Mouse (Mus musculus) myocyte (in vitro differentiated cells): ENCODE measurements at regions not wholly inside any gene's neighbourhood (a gene's known extent, or its start where the extent isn't known, plus 50 kb on each side); places are given as distances from the start of the nearest gene placed in this dataset.

Source experiments
- H3K27me3 ChIP-seq: one replicate; pipeline ENCODE4 v1.6.1; 2011; ENCODE audit not compliant: control insufficient read depth, insufficient read depth, insufficient read length
- H3K36me3 ChIP-seq: one replicate; pipeline ENCODE4 v1.6.1; 2011; ENCODE audit not compliant: control insufficient read depth, insufficient read depth
- H3K4me2 ChIP-seq: one replicate; pipeline ENCODE4 v1.6.1; 2011; ENCODE audit warnings: low read depth, control low read depth
- H3K4me3 ChIP-seq: one replicate; pipeline ENCODE4 v1.5.1; 2011; ENCODE audit warnings: mild to moderate bottlenecking, control low read depth, moderate library complexity
- H3K79me2 ChIP-seq: one replicate; pipeline ENCODE4 v1.6.1; 2011; ENCODE audit not compliant: control insufficient read depth, insufficient read depth
- H3ac ChIP-seq: one replicate; pipeline ENCODE4 v1.6.1; 2011; ENCODE audit not compliant: control insufficient read depth, insufficient read length
- CEBPB ChIP-seq: IDR thresholded peaks from 2 replicates; pipeline ENCODE4 v1.6.1; 2011; ENCODE audit warnings: mild to moderate bottlenecking, moderate library complexity; ENCODE audit not compliant: poor library complexity, insufficient read depth, severe bottlenecking
- E2F4 ChIP-seq: IDR thresholded peaks from one replicate; pipeline ENCODE4 v1.6.1; 2011; ENCODE audit warnings: mild to moderate bottlenecking, control low read depth, moderate library complexity; ENCODE audit not compliant: insufficient read depth
- MAX ChIP-seq: IDR thresholded peaks from one replicate; pipeline ENCODE4 v1.6.1; 2011; ENCODE audit warnings: low read depth, mild to moderate bottlenecking, control low read depth
- MYOD1 ChIP-seq, 3 experiments: IDR thresholded peaks; one replicate each; pipeline ENCODE4 v1.6.1; 2011; ENCODE audit warnings: control low read depth in 2 of 3, low read depth in 2 of 3, mild to moderate bottlenecking in 2 of 3, moderate library complexity in 1 of 3; ENCODE audit not compliant: insufficient read length in 2 of 3, control insufficient read depth in 1 of 3
- MYOG ChIP-seq, 3 experiments: IDR thresholded peaks; one replicate each; pipeline ENCODE4 v1.6.1; 2011; ENCODE audit warnings: control low read depth in 2 of 3, low read depth in 2 of 3, mild to moderate bottlenecking in 2 of 3; ENCODE audit not compliant: insufficient read length in 2 of 3, control insufficient read depth in 1 of 3, insufficient read depth in 1 of 3
- POLR2A ChIP-seq: IDR thresholded peaks from one replicate; pipeline ENCODE4 v1.6.1; 2011; ENCODE audit warnings: low read depth, mild to moderate bottlenecking, control low read depth, moderate library complexity; ENCODE audit not compliant: insufficient read length
- POLR2AphosphoS2 ChIP-seq: IDR thresholded peaks from one replicate; pipeline ENCODE4 v1.6.1; 2011; ENCODE audit warnings: low read depth, control low read depth; ENCODE audit not compliant: insufficient read length
- REST ChIP-seq: IDR thresholded peaks from one replicate; pipeline ENCODE4 v1.6.1; 2011; ENCODE audit warnings: mild to moderate bottlenecking, control low read depth, moderate library complexity; ENCODE audit not compliant: insufficient read depth, insufficient read length
- SRF ChIP-seq: IDR thresholded peaks from one replicate; pipeline ENCODE4 v1.6.1; 2011; ENCODE audit warnings: low read depth; ENCODE audit not compliant: control insufficient read depth, insufficient read length
- TCF12 ChIP-seq: IDR thresholded peaks from one replicate; pipeline ENCODE4 v1.6.1; 2011; ENCODE audit warnings: mild to moderate bottlenecking, control low read depth; ENCODE audit not compliant: poor library complexity, insufficient read depth, severe bottlenecking
- TCF3 ChIP-seq: IDR thresholded peaks from one replicate; pipeline ENCODE4 v1.6.1; 2011; ENCODE audit warnings: low read depth, control low read depth; ENCODE audit not compliant: insufficient read length
- USF1 ChIP-seq: IDR thresholded peaks from one replicate; pipeline ENCODE4 v1.6.1; 2011; ENCODE audit warnings: low read depth, mild to moderate bottlenecking, control low read depth, moderate library complexity

- TF ChIP-seq MAX (no peak), USF1 (no peak), POLR2AphosphoS2 (no peak), TCF12 (no peak), MYOD1 (IDR thresholded peaks at IDR 0.05; ENCODE audit: control insufficient read depth in 1 of 3, insufficient read length in 2 of 3, low read depth in 2 of 3) (no peak), CEBPB (no peak), E2F4 (no peak), REST (no peak), TCF3 (no peak), MYOG (IDR thresholded peaks at IDR 0.05; ENCODE audit: control insufficient read depth in 1 of 3, insufficient read depth in 1 of 3, insufficient read length in 2 of 3, low read depth in 2 of 3) (no peak), SRF (no peak), POLR2A (no peak)
- no peak overlapping the region for H3K4me3 ChIP-seq
- H3K36me3 ChIP-seq: no peaks in the 10 kb centered on the region
- H3K27me3 ChIP-seq: no peaks in the 10 kb centered on the region
- H3K79me2 ChIP-seq: no peaks in the 10 kb centered on the region
- no peak overlapping the region for H3ac ChIP-seq
- H3K4me2 ChIP-seq: no peak overlapping the region
Observed at GRCm38 (mm10) chr13:33558927-33559326, 74.3 kb downstream of the Serpinb9g start.

- Histone ChIP-seq H3K79me2 (no peaks in the 10 kb centered on the region), H3K36me3 (no peaks in the 10 kb centered on the region), H3K4me2 (no peak overlapping the region), H3ac (no peak overlapping the region), H3K27me3 (no peaks in the 10 kb centered on the region), H3K4me3 (no peak overlapping the region)
- TF ChIP-seq REST (no peak), POLR2AphosphoS2 (no peak), SRF (no peak), CEBPB (no peak), USF1 (no peak), POLR2A (no peak), TCF3 (no peak), MYOD1 (IDR thresholded peaks at IDR 0.05; ENCODE audit: control insufficient read depth in 1 of 3, insufficient read length in 2 of 3, low read depth in 2 of 3) (no peak), TCF12 (no peak), E2F4 (no peak), MYOG (IDR thresholded peaks at IDR 0.05; ENCODE audit: control insufficient read depth in 1 of 3, insufficient read depth in 1 of 3, insufficient read length in 2 of 3, low read depth in 2 of 3) (no peak), MAX (no peak)
Observed at GRCm38 (mm10) chr13:33559719-33560118, 75.1 kb downstream of the Serpinb9g start.

- Histone ChIP-seq H3K4me2 (no peak overlapping the region), H3K27me3 (no peaks in the 10 kb centered on the region), H3K79me2 (no peaks in the 10 kb centered on the region), H3K36me3 (no peaks in the 10 kb centered on the region), H3K4me3 (no peak overlapping the region), H3ac (no peak overlapping the region)
- no peak for TF ChIP-seq REST
- peak; percentile 63; the same call in 1 of the 2 replicates for TF ChIP-seq CEBPB
Observed at GRCm38 (mm10) chr13:33561625-33562024, 77.0 kb downstream of the Serpinb9g start.

- Histone ChIP-seq H3K36me3 (no peaks in the 10 kb centered on the region), H3K27me3 (no peaks in the 10 kb centered on the region), H3ac (no peak overlapping the region), H3K79me2 (no peaks in the 10 kb centered on the region), H3K4me2 (no peak overlapping the region), H3K4me3 (no peak overlapping the region)
- TF ChIP-seq REST (no peak), POLR2AphosphoS2 (no peak)
Observed at GRCm38 (mm10) chr13:33562928-33563327, 78.3 kb downstream of the Serpinb9g start.

GRCm38 (mm10) chr13:33563366-33563765 is 78.8 kb downstream of the Serpinb9g start:
- TF ChIP-seq MYOG (IDR thresholded peaks at IDR 0.05; ENCODE audit: control insufficient read depth in 1 of 3, insufficient read depth in 1 of 3, insufficient read length in 2 of 3, low read depth in 2 of 3): no peak
- no peak for TF ChIP-seq E2F4
- TF ChIP-seq REST: no peak
- no peak for TF ChIP-seq MYOD1 (IDR thresholded peaks at IDR 0.05; ENCODE audit: control insufficient read depth in 1 of 3, insufficient read length in 2 of 3, low read depth in 2 of 3)
- no peak for TF ChIP-seq TCF12
- no peak for TF ChIP-seq POLR2AphosphoS2
- TF ChIP-seq TCF3: no peak
- no peak for TF ChIP-seq SRF
- TF ChIP-seq MAX: no peak
- no peak for TF ChIP-seq POLR2A
- no peak for TF ChIP-seq CEBPB
- no peak for TF ChIP-seq USF1
- H3K4me2 ChIP-seq: no peak overlapping the region
- no peaks in the 10 kb centered on the region for H3K36me3 ChIP-seq
- H3K79me2 ChIP-seq: no peaks in the 10 kb centered on the region
- H3ac ChIP-seq: no peak overlapping the region
- H3K4me3 ChIP-seq: no peak overlapping the region
- H3K27me3 ChIP-seq: no peaks in the 10 kb centered on the region

GRCm38 (mm10) chr13:33567915-33568314 is 83.3 kb downstream of the Serpinb9g start:
- H3K4me2 ChIP-seq: no peak overlapping the region
- no peak overlapping the region for H3ac ChIP-seq
- H3K36me3 ChIP-seq: no peaks in the 10 kb centered on the region
- H3K79me2 ChIP-seq: no peaks in the 10 kb centered on the region
- H3K4me3 ChIP-seq: no peak overlapping the region
- no peaks in the 10 kb centered on the region for H3K27me3 ChIP-seq
- no peak for TF ChIP-seq CEBPB
- no peak for TF ChIP-seq MYOD1 (IDR thresholded peaks at IDR 0.05; ENCODE audit: control insufficient read depth in 1 of 3, insufficient read length in 2 of 3, low read depth in 2 of 3)
- no peak for TF ChIP-seq SRF
- TF ChIP-seq POLR2A: no peak
- no peak for TF ChIP-seq MYOG (IDR thresholded peaks at IDR 0.05; ENCODE audit: control insufficient read depth in 1 of 3, insufficient read depth in 1 of 3, insufficient read length in 2 of 3, low read depth in 2 of 3)
- no peak for TF ChIP-seq TCF12
- no peak for TF ChIP-seq POLR2AphosphoS2
